Mouse (Mus musculus): ENCODE measurements around the gene Hnrnpu.
"Not testable (repeated sequence)": the region's sequence is repeated elsewhere in the genome, so short reads cannot be mapped to it uniquely, and the experiment has no call there.

Hnrnpu gene

GRCm38 (mm10) chr1:178337551-178338317 lies at the start of gene Hnrnpu:
TSS of gene Hnrnpu (minus strand) at chr1:178337797.
- ATAC-seq (ENCODE audit: insufficient number of reproducible peaks, low FRiP score, low TSS enrichment) = peak; percentile 82

- no peak for ATAC-seq (ENCODE audit: insufficient number of reproducible peaks, low FRiP score, low TSS enrichment)
Measured at GRCm38 (mm10) chr1:178382165-178382564, 44.6 kb upstream of the Hnrnpu start.

GRCm38 (mm10) chr1:178379224-178379623 lies 41.6 kb upstream of the Hnrnpu start:
- ATAC-seq (ENCODE audit: insufficient number of reproducible peaks, low FRiP score, low TSS enrichment) = no peak

GRCm38 (mm10) chr1:178378115-178378514 lies 40.5 kb upstream of the Hnrnpu start:
- ATAC-seq (ENCODE audit: insufficient number of reproducible peaks, low FRiP score, low TSS enrichment) = no peak

GRCm38 (mm10) chr1:178376907-178377306 lies 39.3 kb upstream of the Hnrnpu start:
- ATAC-seq (ENCODE audit: insufficient number of reproducible peaks, low FRiP score, low TSS enrichment) = no peak

GRCm38 (mm10) chr1:178376061-178376460 lies 38.5 kb upstream of the Hnrnpu start:
- no peak for ATAC-seq (ENCODE audit: insufficient number of reproducible peaks, low FRiP score, low TSS enrichment)

- ATAC-seq (ENCODE audit: insufficient number of reproducible peaks, low FRiP score, low TSS enrichment) = no peak
Measured at GRCm38 (mm10) chr1:178375381-178375780, 37.8 kb upstream of the Hnrnpu start.

- ATAC-seq (ENCODE audit: insufficient number of reproducible peaks, low FRiP score, low TSS enrichment) = no peak
Measured at GRCm38 (mm10) chr1:178372681-178373080, 35.1 kb upstream of the Hnrnpu start.

GRCm38 (mm10) chr1:178369272-178369651 lies 31.7 kb upstream of the Hnrnpu start:
- ATAC-seq (ENCODE audit: insufficient number of reproducible peaks, low FRiP score, low TSS enrichment) = peak; percentile 63; the same call in 1 of the 2 replicates

GRCm38 (mm10) chr1:178368548-178369271 lies 31.1 kb upstream of the Hnrnpu start:
- ATAC-seq (ENCODE audit: insufficient number of reproducible peaks, low FRiP score, low TSS enrichment) = peak; percentile 95

GRCm38 (mm10) chr1:178368121-178368520 lies 30.5 kb upstream of the Hnrnpu start:
- no peak for ATAC-seq (ENCODE audit: insufficient number of reproducible peaks, low FRiP score, low TSS enrichment)

- ATAC-seq (ENCODE audit: insufficient number of reproducible peaks, low FRiP score, low TSS enrichment) = no peak
Measured at GRCm38 (mm10) chr1:178365171-178365570, 27.6 kb upstream of the Hnrnpu start.

- ATAC-seq (ENCODE audit: insufficient number of reproducible peaks, low FRiP score, low TSS enrichment) = no peak
Measured at GRCm38 (mm10) chr1:178360702-178361101, 23.1 kb upstream of the Hnrnpu start.

- no peak for ATAC-seq (ENCODE audit: insufficient number of reproducible peaks, low FRiP score, low TSS enrichment)
Measured at GRCm38 (mm10) chr1:178360264-178360663, 22.7 kb upstream of the Hnrnpu start.

- no peak for ATAC-seq (ENCODE audit: insufficient number of reproducible peaks, low FRiP score, low TSS enrichment)
Measured at GRCm38 (mm10) chr1:178357776-178358710, 20.4 kb upstream of the Hnrnpu start.

- no peak for ATAC-seq (ENCODE audit: insufficient number of reproducible peaks, low FRiP score, low TSS enrichment)
Measured at GRCm38 (mm10) chr1:178354576-178354975, 17.0 kb upstream of the Hnrnpu start.

- no peak for ATAC-seq (ENCODE audit: insufficient number of reproducible peaks, low FRiP score, low TSS enrichment)
Measured at GRCm38 (mm10) chr1:178351643-178352042, 14.0 kb upstream of the Hnrnpu start.

- no peak for ATAC-seq (ENCODE audit: insufficient number of reproducible peaks, low FRiP score, low TSS enrichment)
Measured at GRCm38 (mm10) chr1:178350792-178351191, 13.2 kb upstream of the Hnrnpu start.

GRCm38 (mm10) chr1:178344071-178344805 lies 6.6 kb upstream of the Hnrnpu start:
- not testable (repeated sequence) for ATAC-seq (ENCODE audit: insufficient number of reproducible peaks, low FRiP score, low TSS enrichment)

- ATAC-seq (ENCODE audit: insufficient number of reproducible peaks, low FRiP score, low TSS enrichment) = no peak
Measured at GRCm38 (mm10) chr1:178342612-178343011, 5.0 kb upstream of the Hnrnpu start.
